Mouse (Mus musculus) embryonic facial prominence, embryonic 14.5 days (tissue): Measurements from ENCODE around the gene P4htm. TPM values are rescaled to one million over a fixed set of nuclear protein-coding genes. Genes with fewer than 3 reads are reported as not detected.
A peak's percentile ranks its signal among the peaks of the same experiment; 100 is the strongest.

Experiments
- ATAC-seq: fragments of 200-750 bp; cut with Nextera tagmentation; 2 replicates; pipeline ENCODE4 v1.8.0; 2017; ENCODE audit warnings: low read depth, moderate number of reproducible peaks, moderate TSS enrichment
- DNase-seq: peaks from one replicate; pipeline ENCODE4 v3.0.0-alpha.2; 2015; ENCODE audit warnings: low spot score
- H3K27ac ChIP-seq: fragments of 300-500 bp; sonication (generic); replicated peaks from 2 replicates; pipeline ENCODE4 v1.5.1; 2014; ENCODE audit warnings: low read depth, mild to moderate bottlenecking, low read length, moderate library complexity
- H3K27me3 ChIP-seq: fragments of 300-500 bp; sonication (generic); replicated peaks from 2 replicates; pipeline ENCODE4 v1.6.1; 2014; ENCODE audit warnings: low read length; ENCODE audit not compliant: control insufficient read depth, insufficient read depth
- H3K36me3 ChIP-seq: fragments of 300-500 bp; sonication (generic); 2 replicates; pipeline ENCODE4 v1.6.1; 2014; ENCODE audit warnings: low read length, mixed read lengths; ENCODE audit not compliant: control insufficient read depth, insufficient read depth
- H3K4me1 ChIP-seq: fragments of 300-500 bp; sonication (generic); 2 replicates; pipeline ENCODE4 v1.6.1; 2014; ENCODE audit warnings: antibody characterized with exemption, low read length; ENCODE audit not compliant: control insufficient read depth, insufficient read depth
- H3K4me2 ChIP-seq: fragments of 300-500 bp; sonication (generic); 2 replicates; pipeline ENCODE4 v1.6.1; 2014; ENCODE audit warnings: low read depth, mild to moderate bottlenecking, low read length, moderate library complexity, mixed read lengths
- H3K4me3 ChIP-seq: fragments of 300-500 bp; sonication (generic); 2 replicates; pipeline ENCODE4 v1.5.1; 2014; ENCODE audit warnings: low read depth, mild to moderate bottlenecking, low read length
- H3K9ac ChIP-seq: fragments of 300-500 bp; sonication (generic); 2 replicates; pipeline ENCODE4 v1.6.1; 2014; ENCODE audit warnings: low read depth, mild to moderate bottlenecking, low read length, moderate library complexity, mixed read lengths
- H3K9me3 ChIP-seq: fragments of 300-500 bp; sonication (generic); 2 replicates; pipeline ENCODE4 v1.6.1; 2016; ENCODE audit warnings: low read length; ENCODE audit not compliant: control insufficient read depth
- WGBS: fragments of 180-500 bp; shearing (Covaris S2); extraction: QIAGEN DNeasy Blood & Tissue Kit; methylation state at CpG from one replicate; pipeline ENCODE4 v1.1.7; 2014; 5-methylcytosine and 5-hydroxymethylcytosine counted together
- polyA plus RNA-seq: library from polyadenylated mRNA; unstranded; fragments of >200 nt; fragmentation: Nextera tagmentation; extraction: Ambion mirVana; gene quantifications from 2 replicates; pipeline ENCODE4 v1.2.1, GENCODE M21; 2014

The P4htm gene
- polyA plus RNA-seq, 1 experiment from 2014 or later: 7.4 TPM

- H3K27ac ChIP-seq: no peak overlapping the region
- H3K4me2 ChIP-seq: no peak overlapping the region
- peaks cover 56% of the 10 kb centered on the region for H3K36me3 ChIP-seq
- no peak for ATAC-seq
- H3K4me1 ChIP-seq: peaks cover 20% of the 10 kb centered on the region
- WGBS: 59% methylated on average over 25 of the region's 26 CpGs
- H3K9me3 ChIP-seq: no peaks in the 10 kb centered on the region
- no peak overlapping the region for H3K9ac ChIP-seq
- no peak overlapping the region for H3K4me3 ChIP-seq
- DNase-seq: peak; percentile 58
- no peaks in the 10 kb centered on the region for H3K27me3 ChIP-seq
These were observed 23.4 kb downstream of the P4htm start for GRCm38 (mm10) chr9:108573774-108574690.

- 79% methylated on average over 10 of the region's 10 CpGs for WGBS
- DNase-seq (no peak), ATAC-seq (no peak)
- Histone ChIP-seq H3K36me3 (peaks cover 56% of the 10 kb centered on the region), H3K4me3 (no peak overlapping the region), H3K27me3 (no peaks in the 10 kb centered on the region), H3K4me2 (no peak overlapping the region), H3K9ac (no peak overlapping the region), H3K27ac (no peak overlapping the region), H3K9me3 (no peaks in the 10 kb centered on the region), H3K4me1 (peaks cover 26% of the 10 kb centered on the region)
These were observed 25.1 kb downstream of the P4htm start for GRCm38 (mm10) chr9:108572321-108572720.

- H3K4me2 ChIP-seq: no peak overlapping the region
- no peaks in the 10 kb centered on the region for H3K27me3 ChIP-seq
- no peaks in the 10 kb centered on the region for H3K9me3 ChIP-seq
- DNase-seq (no peak), ATAC-seq (no peak)
- H3K4me1 ChIP-seq: peaks cover 18% of the 10 kb centered on the region
- H3K9ac ChIP-seq: no peak overlapping the region
- WGBS: 91% methylated on average over 16 of the region's 16 CpGs
- no peak overlapping the region for H3K4me3 ChIP-seq
- no peak overlapping the region for H3K27ac ChIP-seq
- peaks cover 55% of the 10 kb centered on the region for H3K36me3 ChIP-seq
These were observed 26.0 kb downstream of the P4htm start for GRCm38 (mm10) chr9:108571401-108571973.

- peak; percentile 91 for DNase-seq
- Histone ChIP-seq H3K9ac (peak overlapping the region; percentile 68), H3K9me3 (no peaks in the 10 kb centered on the region), H3K4me1 (peaks cover 23% of the 10 kb centered on the region), H3K27me3 (no peaks in the 10 kb centered on the region), H3K4me3 (peak overlapping the region; percentile 66), H3K36me3 (peaks cover 51% of the 10 kb centered on the region), H3K27ac (peak overlapping the region; percentile 70), H3K4me2 (peak overlapping the region; percentile 98)
- WGBS: 2% methylated on average over 39 of the region's 40 CpGs
- ATAC-seq: no peak
These were observed 27.1 kb downstream of the P4htm start for GRCm38 (mm10) chr9:108570207-108570896.

- Histone ChIP-seq H3K36me3 (peaks cover 54% of the 10 kb centered on the region), H3K9ac (peak within 1 kb of the TSS; percentile 85), H3K4me1 (peaks cover 23% of the 10 kb centered on the region), H3K4me3 (peak within 1 kb of the TSS; percentile 77), H3K4me2 (peak within 1 kb of the TSS; percentile 99), H3K27ac (peak within 1 kb of the TSS; percentile 70), H3K9me3 (no peaks in the 10 kb centered on the region), H3K27me3 (no peaks in the 10 kb centered on the region)
- 8% methylated on average over 36 of the region's 42 CpGs for WGBS
- DNase-seq (peak; percentile 98), ATAC-seq (peak; percentile 61)
These were observed 27.9 kb downstream of the P4htm start, which contains the start of gene Dalrd3 for GRCm38 (mm10) chr9:108569381-108570206. Dalrd3 (plus strand) TSS chr9:108569886.

- H3K4me3 ChIP-seq: peak overlapping the region; percentile 77
- WGBS: 77% methylated on average over 17 of the region's 17 CpGs
- no peaks in the 10 kb centered on the region for H3K9me3 ChIP-seq
- H3K27me3 ChIP-seq: no peaks in the 10 kb centered on the region
- peak overlapping the region; percentile 99 for H3K4me2 ChIP-seq
- H3K36me3 ChIP-seq: peaks cover 55% of the 10 kb centered on the region
- peaks cover 23% of the 10 kb centered on the region for H3K4me1 ChIP-seq
- ATAC-seq (no peak), DNase-seq (no peak)
- peak overlapping the region; percentile 85 for H3K9ac ChIP-seq
- peak overlapping the region; percentile 94 for H3K27ac ChIP-seq
These were observed 29.0 kb downstream of the P4htm start for GRCm38 (mm10) chr9:108568511-108568921.

GRCm38 (mm10) chr9:108567931-108568419, 29.5 kb downstream of the P4htm start:
- Histone ChIP-seq H3K9ac (peak overlapping the region; percentile 85), H3K27me3 (no peaks in the 10 kb centered on the region), H3K4me2 (peak overlapping the region; percentile 99), H3K36me3 (peaks cover 53% of the 10 kb centered on the region), H3K27ac (peak overlapping the region; percentile 94), H3K4me3 (peak overlapping the region; percentile 77), H3K9me3 (no peaks in the 10 kb centered on the region), H3K4me1 (peaks cover 23% of the 10 kb centered on the region)
- DNase-seq (peak; percentile 45), ATAC-seq (no peak)
- WGBS: 6% methylated on average over 18 of the region's 18 CpGs
